Mouse (Mus musculus): Measurements from ENCODE around the gene N4bp3. TPM values are rescaled to one million over a fixed set of nuclear protein-coding genes. Genes with fewer than 3 reads are reported as not detected.

Gene N4bp3
- polyA plus RNA-seq, 1 experiment from 2014 or later = 2.4 TPM

- Histone ChIP-seq H3K27me3 (ENCODE audit: insufficient read depth, low read length) (peaks cover 3% of the 10 kb centered on the region), H3K4me1 (ENCODE audit: insufficient read depth) (peaks cover 9% of the 10 kb centered on the region), H3K4me3 (ENCODE audit: low read depth, low read length) (no peak overlapping the region), H3K9me3 (ENCODE audit: low read length) (no peaks in the 10 kb centered on the region), H3K36me3 (replicated peaks; ENCODE audit: insufficient read depth, low read length) (peaks cover 4% of the 10 kb centered on the region; the same call in 1 of the 2 replicates), H3K27ac (ENCODE audit: low read depth) (peak overlapping the region; percentile 78), H3K4me2 (ENCODE audit: low read depth, low read length) (peak overlapping the region; percentile 43; the same call in 1 of the 2 replicates), H3K9ac (replicated peaks) (0 out of 2 replicates have a peak overlapping the region, but pooled peaks have one; percentile 18)
- TF ChIP-seq CTCF (IDR thresholded peaks at IDR 0.05; ENCODE audit: low read depth) (no peak), EP300 (IDR thresholded peaks at IDR 0.05; ENCODE audit: low read depth) (no peak)
- 36% methylated on average over 16 of the region's 16 CpGs for WGBS (ENCODE audit: insufficient replicate concordance)
- peak; percentile 66 for DNase-seq
- ATAC-seq = peak; percentile 59
These were observed 6.4 kb downstream of the N4bp3 start for GRCm38 (mm10) chr11:51644217-51644616.

DNA sequence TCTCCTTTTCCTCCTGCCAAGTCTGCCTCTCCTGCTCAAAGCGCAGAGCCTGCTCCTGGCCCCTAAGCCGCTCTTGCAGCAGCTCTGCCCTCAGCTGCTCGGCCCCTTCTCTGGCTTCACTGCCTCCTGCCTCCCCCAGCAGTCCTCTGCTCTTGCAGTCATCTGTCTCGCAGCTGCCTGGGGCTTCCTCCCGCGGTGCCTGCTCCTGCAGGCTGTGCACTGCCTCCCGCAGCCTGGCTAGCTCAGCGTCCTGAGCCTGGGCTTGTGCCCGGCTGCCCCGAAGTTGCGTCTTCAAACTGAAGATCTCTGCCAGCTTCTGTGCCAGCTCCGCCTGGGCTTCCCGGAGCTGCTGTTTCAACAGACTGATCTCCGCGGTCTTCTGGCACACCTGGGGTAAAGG is 6.9 kb downstream of the N4bp3 start:
- Histone ChIP-seq H3K4me1 (ENCODE audit: insufficient read depth) (peaks cover 5% of the 10 kb centered on the region; the same call in 1 of the 2 replicates), H3K9me3 (ENCODE audit: low read length) (no peaks in the 10 kb centered on the region), H3K4me2 (ENCODE audit: low read depth, low read length) (peak overlapping the region; percentile 43; the same call in 1 of the 2 replicates), H3K9ac (replicated peaks) (peak overlapping the region; percentile 18; the same call in 1 of the 2 replicates), H3K27ac (ENCODE audit: low read depth) (peak overlapping the region; percentile 78), H3K27me3 (ENCODE audit: insufficient read depth, low read length) (no peaks in the 10 kb centered on the region), H3K36me3 (replicated peaks; ENCODE audit: insufficient read depth, low read length) (peaks cover 4% of the 10 kb centered on the region; the same call in 1 of the 2 replicates), H3K4me3 (ENCODE audit: low read depth, low read length) (no peak overlapping the region)
- TF ChIP-seq CTCF (IDR thresholded peaks at IDR 0.05; ENCODE audit: low read depth) (no peak), EP300 (IDR thresholded peaks at IDR 0.05; ENCODE audit: low read depth) (no peak)
- ATAC-seq = peak; percentile 27
- DNase-seq = no peak
- 49% methylated on average over 15 of the region's 15 CpGs for WGBS (ENCODE audit: insufficient replicate concordance)

DNA sequence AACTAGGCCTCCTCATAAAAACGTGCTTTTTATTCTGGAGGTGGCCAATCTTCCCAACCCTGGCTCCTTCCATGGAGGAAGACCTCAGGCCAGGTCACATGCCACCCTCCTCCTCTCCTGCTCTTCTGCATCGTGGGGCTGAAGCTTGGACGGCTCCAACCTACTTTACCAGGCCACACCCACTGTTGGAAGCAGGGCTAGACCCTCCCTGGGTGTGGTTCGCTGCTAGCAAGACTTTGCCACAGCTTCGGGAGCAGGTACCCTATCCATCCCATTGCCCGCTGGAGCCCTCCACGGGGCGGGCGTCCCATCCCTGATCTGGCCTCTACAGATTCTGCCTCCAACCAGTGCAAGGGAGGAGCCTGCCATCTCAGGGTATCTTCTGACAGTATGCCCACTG is 7.4 kb downstream of the N4bp3 start:
- 61% methylated on average over 9 of the region's 9 CpGs for WGBS (ENCODE audit: insufficient replicate concordance)
- TF ChIP-seq CTCF (IDR thresholded peaks at IDR 0.05; ENCODE audit: low read depth) (no peak), EP300 (IDR thresholded peaks at IDR 0.05; ENCODE audit: low read depth) (no peak)
- Histone ChIP-seq H3K4me1 (ENCODE audit: insufficient read depth) (peaks cover 5% of the 10 kb centered on the region; the same call in 1 of the 2 replicates), H3K9ac (replicated peaks) (no peak overlapping the region), H3K27ac (ENCODE audit: low read depth) (peak overlapping the region; percentile 78), H3K4me3 (ENCODE audit: low read depth, low read length) (no peak overlapping the region), H3K4me2 (ENCODE audit: low read depth, low read length) (peak overlapping the region; percentile 43; the same call in 1 of the 2 replicates), H3K36me3 (replicated peaks; ENCODE audit: insufficient read depth, low read length) (peaks cover 4% of the 10 kb centered on the region; the same call in 1 of the 2 replicates), H3K9me3 (ENCODE audit: low read length) (no peaks in the 10 kb centered on the region), H3K27me3 (ENCODE audit: insufficient read depth, low read length) (no peaks in the 10 kb centered on the region)
- DNase-seq (no peak), ATAC-seq (no peak)

DNA sequence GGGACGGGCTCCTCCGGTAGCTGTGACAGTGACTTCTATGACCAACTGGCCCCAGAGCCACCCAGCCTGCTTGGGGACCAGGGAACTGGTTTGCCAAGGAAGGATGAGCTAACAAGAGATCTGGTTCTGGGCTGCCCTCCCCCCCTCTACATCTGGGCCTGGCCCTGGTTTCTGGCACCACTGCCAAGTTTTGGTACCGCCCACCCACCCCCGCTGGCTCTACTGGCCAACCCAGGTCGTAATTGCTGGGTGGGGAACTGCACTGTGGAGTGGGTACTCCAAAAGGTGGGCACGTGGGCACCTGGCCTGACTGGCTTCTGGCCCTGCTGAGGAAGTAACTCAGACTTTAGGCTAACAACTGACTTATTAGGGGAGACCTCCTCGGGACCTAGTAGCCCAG is 9.9 kb downstream of the N4bp3 start:
- DNase-seq (no peak), ATAC-seq (no peak)
- H3K4me3 ChIP-seq (ENCODE audit: low read depth, low read length) = no peak overlapping the region
- no peak overlapping the region for H3K9ac ChIP-seq (replicated peaks)
- H3K27me3 ChIP-seq (ENCODE audit: insufficient read depth, low read length) = no peaks in the 10 kb centered on the region
- WGBS (ENCODE audit: insufficient replicate concordance) = 75% methylated on average over 7 of the region's 7 CpGs
- peaks cover 4% of the 10 kb centered on the region; the same call in 1 of the 2 replicates for H3K36me3 ChIP-seq (replicated peaks; ENCODE audit: insufficient read depth, low read length)
- no peak overlapping the region for H3K4me2 ChIP-seq (ENCODE audit: low read depth, low read length)
- no peak for TF ChIP-seq CTCF (IDR thresholded peaks at IDR 0.05; ENCODE audit: low read depth)
- no peak for TF ChIP-seq EP300 (IDR thresholded peaks at IDR 0.05; ENCODE audit: low read depth)
- H3K27ac ChIP-seq (ENCODE audit: low read depth) = no peak overlapping the region
- H3K9me3 ChIP-seq (ENCODE audit: low read length) = no peaks in the 10 kb centered on the region
- H3K4me1 ChIP-seq (ENCODE audit: insufficient read depth) = peaks cover 15% of the 10 kb centered on the region; the same call in 1 of the 2 replicates

DNA sequence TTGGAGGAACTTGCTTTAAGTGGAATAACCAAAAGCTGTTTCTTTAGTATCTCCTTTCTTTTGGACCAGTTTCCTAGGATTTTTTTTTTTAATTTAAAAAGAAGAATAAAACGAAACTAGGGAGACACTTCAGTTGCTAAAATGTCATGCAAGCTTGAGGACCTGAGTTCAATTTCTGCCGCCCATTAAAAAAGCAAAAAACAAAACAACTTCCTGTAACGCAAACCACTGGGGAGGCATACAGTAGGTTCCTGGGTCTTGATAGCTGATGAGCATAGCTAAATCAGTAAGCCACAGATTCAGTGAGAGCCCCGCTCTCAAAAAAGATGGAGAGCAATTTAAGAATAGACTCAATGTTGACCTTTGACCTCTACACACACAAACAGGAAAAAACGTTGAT is 12.1 kb downstream of the N4bp3 start:
- peak overlapping the region; percentile 46; the same call in 1 of the 2 replicates for H3K9ac ChIP-seq (replicated peaks)
- no peaks in the 10 kb centered on the region for H3K27me3 ChIP-seq (ENCODE audit: insufficient read depth, low read length)
- H3K4me1 ChIP-seq (ENCODE audit: insufficient read depth) = peaks cover 16% of the 10 kb centered on the region
- H3K27ac ChIP-seq (ENCODE audit: low read depth) = peak overlapping the region; percentile 81
- TF ChIP-seq EP300 (IDR thresholded peaks at IDR 0.05; ENCODE audit: low read depth) (no peak), CTCF (IDR thresholded peaks at IDR 0.05; ENCODE audit: low read depth) (no peak)
- H3K4me2 ChIP-seq (ENCODE audit: low read depth, low read length) = peak overlapping the region; percentile 59
- H3K9me3 ChIP-seq (ENCODE audit: low read length) = no peaks in the 10 kb centered on the region
- 53% methylated on average over 5 of the region's 5 CpGs for WGBS (ENCODE audit: insufficient replicate concordance)
- no peaks in the 10 kb centered on the region for H3K36me3 ChIP-seq (replicated peaks; ENCODE audit: insufficient read depth, low read length)
- ATAC-seq (no peak), DNase-seq (no peak)
- H3K4me3 ChIP-seq (ENCODE audit: low read depth, low read length) = peak overlapping the region; percentile 21; the same call in 1 of the 2 replicates

DNA sequence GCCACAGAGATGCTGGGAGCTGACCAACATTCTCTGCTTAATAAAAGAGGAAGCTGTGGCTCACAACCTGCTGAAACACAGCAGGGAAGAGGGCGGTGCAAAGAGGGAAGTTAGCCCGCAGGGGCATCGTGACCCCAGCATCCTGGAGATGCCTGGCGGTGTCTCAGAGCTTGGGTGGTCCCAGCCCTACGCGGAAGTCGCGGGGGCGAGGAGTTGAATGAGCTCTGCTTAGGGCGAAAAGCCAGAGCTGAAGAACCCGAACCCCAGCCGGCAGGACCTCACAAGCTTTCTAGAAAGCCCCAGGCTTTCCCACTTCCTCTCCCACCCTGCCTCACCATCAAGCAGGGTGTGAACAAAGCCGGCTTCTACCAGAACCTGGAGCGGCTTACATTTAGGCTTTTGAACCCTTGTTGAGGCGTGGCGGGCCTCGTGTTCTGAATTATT is 12.6 kb downstream of the N4bp3 start:
- 6% methylated on average over 17 of the region's 17 CpGs for WGBS (ENCODE audit: insufficient replicate concordance)
- Histone ChIP-seq H3K27ac (ENCODE audit: low read depth) (peak overlapping the region; percentile 81), H3K4me2 (ENCODE audit: low read depth, low read length) (peak overlapping the region; percentile 59), H3K4me3 (ENCODE audit: low read depth, low read length) (peak overlapping the region; percentile 21; the same call in 1 of the 2 replicates), H3K9ac (replicated peaks) (peak overlapping the region; percentile 46), H3K36me3 (replicated peaks; ENCODE audit: insufficient read depth, low read length) (no peaks in the 10 kb centered on the region), H3K4me1 (ENCODE audit: insufficient read depth) (peaks cover 16% of the 10 kb centered on the region), H3K9me3 (ENCODE audit: low read length) (no peaks in the 10 kb centered on the region), H3K27me3 (ENCODE audit: insufficient read depth, low read length) (no peaks in the 10 kb centered on the region)
- ATAC-seq (no peak), DNase-seq (peak; percentile 62)
- no peak for TF ChIP-seq EP300 (IDR thresholded peaks at IDR 0.05; ENCODE audit: low read depth)
- TF ChIP-seq CTCF (IDR thresholded peaks at IDR 0.05; ENCODE audit: low read depth) = no peak

Data from liver, postnatal 0 days (tissue).